Mouse (Mus musculus): ENCODE data around the gene Rbm19. TPM values are rescaled to one million over a fixed set of nuclear protein-coding genes. Genes with fewer than 3 reads are reported as not detected.

Gene Rbm19
- polyA plus RNA-seq, 1 experiment from 2014 or later = 10.8 TPM

DNA sequence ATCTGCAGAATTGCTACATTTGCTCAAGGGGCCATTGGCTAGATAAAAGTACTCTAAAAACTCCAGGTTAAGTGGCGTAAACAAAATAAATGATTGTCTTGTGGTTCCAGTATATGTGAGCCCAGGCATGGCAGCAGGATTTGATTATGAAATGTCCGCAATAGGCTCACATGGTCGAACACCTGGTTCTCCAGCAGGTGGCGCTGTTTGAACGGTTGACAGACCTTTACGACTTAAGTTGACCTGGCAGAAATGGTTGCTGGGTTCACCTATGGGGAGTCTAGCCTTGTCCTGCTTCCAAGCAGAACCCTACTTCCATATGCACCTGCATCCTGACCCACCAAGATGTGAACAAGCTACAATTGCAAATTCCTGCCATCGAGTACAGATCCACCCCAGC, 21.7 kb upstream of the Rbm19 start:
- WGBS = 53% methylated on average over 7 of the region's 7 CpGs
- Histone ChIP-seq H3K4me3 (ENCODE audit: low read depth, low read length) (no peak overlapping the region), H3K36me3 (ENCODE audit: control insufficient read depth, insufficient read depth, low read length) (no peaks in the 10 kb centered on the region), H3K4me1 (replicated peaks; ENCODE audit: control insufficient read depth, insufficient read depth) (no peaks in the 10 kb centered on the region), H3K27me3 (ENCODE audit: control insufficient read depth, insufficient read depth, low read length) (no peaks in the 10 kb centered on the region), H3K9ac (ENCODE audit: low read length) (no peak overlapping the region), H3K9me3 (ENCODE audit: control insufficient read depth, low read length) (no peaks in the 10 kb centered on the region), H3K27ac (replicated peaks) (no peak overlapping the region), H3K4me2 (replicated peaks; ENCODE audit: low read depth) (no peak overlapping the region)
- ATAC-seq (ENCODE audit: low FRiP score, low TSS enrichment) (no peak), DNase-seq (ENCODE audit: low spot score) (peak; percentile 49)
- TF ChIP-seq CTCF (IDR thresholded peaks at IDR 0.05; ENCODE audit: low read depth) (peak; percentile 69), EP300 (optimal IDR thresholded peaks at IDR 0.05) (no peak)

DNA sequence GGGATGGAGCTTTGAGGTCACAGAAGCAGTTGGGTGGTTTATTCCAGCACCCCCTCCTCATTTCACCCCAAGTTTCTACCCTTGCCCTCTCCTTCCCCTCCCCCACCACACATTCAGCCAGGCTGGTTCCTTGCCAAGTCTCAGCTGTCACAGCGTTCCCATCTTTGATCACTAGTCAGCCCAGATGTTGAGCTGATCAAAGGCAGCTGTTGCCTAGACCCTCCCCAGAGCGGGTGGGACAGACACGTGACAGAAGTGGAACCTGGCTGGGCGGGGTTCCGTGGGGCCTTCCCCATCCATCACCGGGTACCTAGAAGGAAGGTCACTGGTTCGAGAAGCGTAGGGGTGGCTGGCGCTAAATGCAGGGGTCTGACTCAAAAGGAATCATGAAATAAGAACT, 19.2 kb upstream of the Rbm19 start:
- Histone ChIP-seq H3K4me1 (replicated peaks; ENCODE audit: control insufficient read depth, insufficient read depth) (no peaks in the 10 kb centered on the region), H3K4me2 (replicated peaks; ENCODE audit: low read depth) (no peak overlapping the region), H3K9me3 (ENCODE audit: control insufficient read depth, low read length) (no peaks in the 10 kb centered on the region), H3K36me3 (ENCODE audit: control insufficient read depth, insufficient read depth, low read length) (no peaks in the 10 kb centered on the region), H3K27me3 (ENCODE audit: control insufficient read depth, insufficient read depth, low read length) (no peaks in the 10 kb centered on the region), H3K9ac (ENCODE audit: low read length) (no peak overlapping the region), H3K4me3 (ENCODE audit: low read depth, low read length) (no peak overlapping the region), H3K27ac (replicated peaks) (no peak overlapping the region)
- DNase-seq (ENCODE audit: low spot score) = no peak
- WGBS = 23% methylated on average over 9 of the region's 9 CpGs
- no peak for ATAC-seq (ENCODE audit: low FRiP score, low TSS enrichment)
- no peak for TF ChIP-seq CTCF (IDR thresholded peaks at IDR 0.05; ENCODE audit: low read depth)
- no peak for TF ChIP-seq EP300 (optimal IDR thresholded peaks at IDR 0.05)

DNA sequence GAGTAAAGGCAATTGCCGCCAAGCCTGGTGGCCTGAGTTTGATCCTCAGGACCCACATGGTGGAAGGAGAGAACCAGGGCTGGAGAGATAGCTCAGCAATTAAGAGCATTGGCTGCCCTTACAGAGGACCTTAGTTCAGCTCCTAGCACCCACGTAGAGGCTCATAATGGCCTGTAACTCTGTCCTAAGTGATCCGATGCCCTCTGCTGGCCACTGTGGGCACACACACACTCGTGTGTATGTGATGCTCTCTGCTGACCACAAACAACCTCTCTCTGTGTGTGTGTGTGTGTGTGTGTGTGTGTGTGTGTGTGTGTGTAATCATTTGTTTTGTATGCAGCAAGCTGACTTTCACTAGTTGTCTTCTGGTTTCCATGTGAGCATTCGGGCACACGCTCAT, 15.5 kb upstream of the Rbm19 start:
- H3K27me3 ChIP-seq (ENCODE audit: control insufficient read depth, insufficient read depth, low read length) = no peaks in the 10 kb centered on the region
- no peaks in the 10 kb centered on the region for H3K4me1 ChIP-seq (replicated peaks; ENCODE audit: control insufficient read depth, insufficient read depth)
- DNase-seq (ENCODE audit: low spot score) (no peak), ATAC-seq (ENCODE audit: low FRiP score, low TSS enrichment) (no peak)
- no peak overlapping the region for H3K4me3 ChIP-seq (ENCODE audit: low read depth, low read length)
- no peak overlapping the region for H3K4me2 ChIP-seq (replicated peaks; ENCODE audit: low read depth)
- H3K9me3 ChIP-seq (ENCODE audit: control insufficient read depth, low read length) = no peaks in the 10 kb centered on the region
- H3K27ac ChIP-seq (replicated peaks) = no peak overlapping the region
- TF ChIP-seq EP300 (optimal IDR thresholded peaks at IDR 0.05) = no peak
- TF ChIP-seq CTCF (IDR thresholded peaks at IDR 0.05; ENCODE audit: low read depth) = peak; percentile 23; the same call in 1 of the 2 replicates
- no peaks in the 10 kb centered on the region for H3K36me3 ChIP-seq (ENCODE audit: control insufficient read depth, insufficient read depth, low read length)
- H3K9ac ChIP-seq (ENCODE audit: low read length) = no peak overlapping the region
- WGBS = 92% methylated on average over 6 of the region's 6 CpGs

DNA sequence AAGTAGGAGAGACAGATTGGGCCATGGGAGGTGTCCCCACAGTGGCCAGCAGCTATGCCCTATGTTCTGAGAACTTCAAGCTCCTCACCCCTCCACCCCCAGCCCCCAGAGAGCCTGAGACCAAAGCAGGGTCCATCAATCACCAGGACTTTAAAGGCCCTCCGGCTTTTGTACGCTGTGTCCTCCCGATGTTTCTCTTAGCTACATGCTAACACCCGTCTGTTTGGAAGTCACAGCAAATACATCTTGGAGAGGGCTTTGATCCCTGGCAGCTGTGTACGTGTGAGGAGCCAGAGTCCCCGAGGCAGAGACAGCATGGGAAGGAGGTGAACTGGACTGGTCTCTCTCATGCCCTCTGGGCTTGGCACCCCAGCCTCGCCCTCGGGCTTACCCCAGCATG, 14.2 kb upstream of the Rbm19 start:
- DNase-seq (ENCODE audit: low spot score) = no peak
- Histone ChIP-seq H3K4me1 (replicated peaks; ENCODE audit: control insufficient read depth, insufficient read depth) (no peaks in the 10 kb centered on the region), H3K27ac (replicated peaks) (no peak overlapping the region), H3K27me3 (ENCODE audit: control insufficient read depth, insufficient read depth, low read length) (no peaks in the 10 kb centered on the region), H3K9ac (ENCODE audit: low read length) (no peak overlapping the region), H3K36me3 (ENCODE audit: control insufficient read depth, insufficient read depth, low read length) (no peaks in the 10 kb centered on the region), H3K4me3 (ENCODE audit: low read depth, low read length) (no peak overlapping the region), H3K9me3 (ENCODE audit: control insufficient read depth, low read length) (no peaks in the 10 kb centered on the region), H3K4me2 (replicated peaks; ENCODE audit: low read depth) (no peak overlapping the region)
- TF ChIP-seq CTCF (IDR thresholded peaks at IDR 0.05; ENCODE audit: low read depth) (no peak), EP300 (optimal IDR thresholded peaks at IDR 0.05) (no peak)
- no peak for ATAC-seq (ENCODE audit: low FRiP score, low TSS enrichment)
- WGBS = 34% methylated on average over 8 of the region's 8 CpGs

DNA sequence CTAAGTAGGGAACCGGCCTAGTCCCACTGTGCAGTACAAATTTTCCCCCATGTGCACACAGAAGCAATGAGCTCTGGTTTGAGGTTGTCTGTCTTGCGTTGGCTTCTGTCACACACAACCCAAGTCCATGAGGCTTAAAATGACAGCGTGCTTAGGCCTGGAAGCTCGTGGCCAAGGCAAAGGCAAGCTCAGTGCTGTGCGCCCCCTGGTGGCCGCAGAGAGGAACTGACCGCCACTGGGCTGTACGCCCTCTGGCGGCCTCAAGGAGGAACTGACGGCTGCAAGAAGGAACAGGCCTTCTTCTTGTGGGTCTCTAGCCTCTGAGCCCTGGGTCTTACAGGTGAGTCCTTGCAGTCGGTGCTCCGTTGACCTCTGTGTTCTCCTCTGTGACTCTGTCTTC, 13.5 kb upstream of the Rbm19 start:
- H3K4me1 ChIP-seq (replicated peaks; ENCODE audit: control insufficient read depth, insufficient read depth) = no peaks in the 10 kb centered on the region
- H3K36me3 ChIP-seq (ENCODE audit: control insufficient read depth, insufficient read depth, low read length) = no peaks in the 10 kb centered on the region
- 13% methylated on average over 12 of the region's 12 CpGs for WGBS
- no peak for TF ChIP-seq EP300 (optimal IDR thresholded peaks at IDR 0.05)
- TF ChIP-seq CTCF (IDR thresholded peaks at IDR 0.05; ENCODE audit: low read depth) = peak; percentile 100
- H3K9ac ChIP-seq (ENCODE audit: low read length) = no peak overlapping the region
- H3K27me3 ChIP-seq (ENCODE audit: control insufficient read depth, insufficient read depth, low read length) = no peaks in the 10 kb centered on the region
- H3K4me3 ChIP-seq (ENCODE audit: low read depth, low read length) = no peak overlapping the region
- DNase-seq (ENCODE audit: low spot score) (peak; percentile 60), ATAC-seq (ENCODE audit: low FRiP score, low TSS enrichment) (no peak; the same call in 1 of the 2 replicates)
- H3K27ac ChIP-seq (replicated peaks) = no peak overlapping the region
- no peak overlapping the region for H3K4me2 ChIP-seq (replicated peaks; ENCODE audit: low read depth)
- no peaks in the 10 kb centered on the region for H3K9me3 ChIP-seq (ENCODE audit: control insufficient read depth, low read length)

DNA sequence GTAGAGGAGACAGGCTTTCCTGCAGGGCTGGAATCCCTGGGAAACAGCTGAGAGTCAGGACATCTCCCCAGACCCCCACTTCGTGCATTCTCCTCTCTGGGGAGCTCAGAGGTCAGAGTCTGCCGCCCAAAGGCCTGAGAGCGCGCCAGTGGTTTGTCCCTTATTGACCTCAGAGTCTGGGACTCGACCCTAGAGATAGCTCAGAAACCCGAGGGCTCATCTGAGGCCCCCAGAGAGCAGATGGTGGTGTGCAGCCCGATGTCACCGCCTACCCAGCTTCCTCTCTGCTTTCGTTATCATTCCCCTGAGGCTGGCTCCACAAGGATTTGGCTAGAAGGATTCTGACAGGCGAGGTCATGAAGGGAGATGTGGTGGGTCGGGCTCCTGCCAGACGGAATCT, 12.8 kb upstream of the Rbm19 start:
- no peak for TF ChIP-seq CTCF (IDR thresholded peaks at IDR 0.05; ENCODE audit: low read depth)
- TF ChIP-seq EP300 (optimal IDR thresholded peaks at IDR 0.05) = no peak
- H3K9ac ChIP-seq (ENCODE audit: low read length) = no peak overlapping the region
- H3K4me1 ChIP-seq (replicated peaks; ENCODE audit: control insufficient read depth, insufficient read depth) = no peaks in the 10 kb centered on the region
- DNase-seq (ENCODE audit: low spot score) = no peak
- H3K27ac ChIP-seq (replicated peaks) = no peak overlapping the region
- no peak for ATAC-seq (ENCODE audit: low FRiP score, low TSS enrichment)
- H3K27me3 ChIP-seq (ENCODE audit: control insufficient read depth, insufficient read depth, low read length) = no peaks in the 10 kb centered on the region
- H3K4me3 ChIP-seq (ENCODE audit: low read depth, low read length) = no peak overlapping the region
- no peaks in the 10 kb centered on the region for H3K36me3 ChIP-seq (ENCODE audit: control insufficient read depth, insufficient read depth, low read length)
- H3K4me2 ChIP-seq (replicated peaks; ENCODE audit: low read depth) = no peak overlapping the region
- H3K9me3 ChIP-seq (ENCODE audit: control insufficient read depth, low read length) = no peaks in the 10 kb centered on the region
- WGBS = 52% methylated on average over 12 of the region's 12 CpGs

Measured in stomach, postnatal 0 days (tissue).